Mouse (Mus musculus): ENCODE measurements around the gene Txndc12.

Gene Txndc12

GRCm38 (mm10) chr4:108847715-108848504 lies 13.5 kb downstream of the Txndc12 start, which contains the start of gene Kti12:
Kti12 (plus strand) TSS chr4:108847785.
- peak; percentile 80 for DNase-seq (ENCODE audit: low spot score)

GRCm38 (mm10) chr4:108848505-108848848 lies 14.1 kb downstream of the Txndc12 start, which contains the start of gene A730015C16Rik:
A730015C16Rik (minus strand) TSS chr4:108848619.
- DNase-seq (ENCODE audit: low spot score): peak; percentile 54

- DNase-seq (ENCODE audit: low spot score): no peak
These were observed 32.4 kb downstream of the Txndc12 start for GRCm38 (mm10) chr4:108866806-108867205.

- peak; percentile 88 for DNase-seq (ENCODE audit: low spot score)
These were observed 35.5 kb downstream of the Txndc12 start for GRCm38 (mm10) chr4:108869730-108870374.

GRCm38 (mm10) chr4:108873746-108874145 lies 39.3 kb downstream of the Txndc12 start:
- no peak for DNase-seq (ENCODE audit: low spot score)

- no peak for DNase-seq (ENCODE audit: low spot score)
These were observed 43.5 kb downstream of the Txndc12 start for GRCm38 (mm10) chr4:108877901-108878300.

- peak; percentile 82 for DNase-seq (ENCODE audit: low spot score)
These were observed 44.8 kb downstream of the Txndc12 start, which contains the start of gene Rab3b for GRCm38 (mm10) chr4:108878963-108879822. Rab3b (plus strand) TSS chr4:108879063.

GRCm38 (mm10) chr4:108883815-108884214 lies 49.4 kb downstream of the Txndc12 start:
- DNase-seq (ENCODE audit: low spot score): no peak

- no peak for DNase-seq (ENCODE audit: low spot score)
These were observed 53.1 kb downstream of the Txndc12 start for GRCm38 (mm10) chr4:108887456-108887855.

GRCm38 (mm10) chr4:108890876-108891275 lies 56.5 kb downstream of the Txndc12 start:
- no peak for DNase-seq (ENCODE audit: low spot score)

GRCm38 (mm10) chr4:108900421-108900820 lies 66.0 kb downstream of the Txndc12 start:
- no peak for DNase-seq (ENCODE audit: low spot score)

- DNase-seq (ENCODE audit: low spot score): no peak
These were observed 68.5 kb downstream of the Txndc12 start for GRCm38 (mm10) chr4:108902886-108903285.

GRCm38 (mm10) chr4:108903346-108903745 lies 68.9 kb downstream of the Txndc12 start:
- no peak for DNase-seq (ENCODE audit: low spot score)

GRCm38 (mm10) chr4:108904076-108904475 lies 69.7 kb downstream of the Txndc12 start:
- no peak for DNase-seq (ENCODE audit: low spot score)

GRCm38 (mm10) chr4:108904790-108905189 lies 70.4 kb downstream of the Txndc12 start:
- no peak for DNase-seq (ENCODE audit: low spot score)

GRCm38 (mm10) chr4:108905859-108906258 lies 71.5 kb downstream of the Txndc12 start:
- no peak for DNase-seq (ENCODE audit: low spot score)

- no peak for DNase-seq (ENCODE audit: low spot score)
These were observed 73.1 kb downstream of the Txndc12 start for GRCm38 (mm10) chr4:108907475-108907874.

- no peak for DNase-seq (ENCODE audit: low spot score)
These were observed 75.5 kb downstream of the Txndc12 start for GRCm38 (mm10) chr4:108909872-108910425.

Measured in testis, postnatal 10 days (tissue).